ENCODE assay signal across 15 mouse cellular contexts in genomic region chr12:32877964-32878571, GRCm38 (mm10). TPM values are rescaled to one million over a fixed set of nuclear protein-coding genes. Genes with fewer than 3 reads are reported as not detected.
DNase-seq lines count a peak whose midpoint lies in the region; ATAC-seq lines count a peak whose summit lies in the region.
"Had no signal": no experiment of that assay in that cellular context is flagged by ENCODE, and none has a peak within 500 bp of the region (broad histone marks: within the 10 kb centered on the region; RNA-seq: fewer than 3 reads in every experiment).

No protein-coding gene starts in this region.

- 77% methylated on average over 11 of the region's 11 CpGs for WGBS in heart, embryonic 11.5 days (ENCODE audit: insufficient replicate concordance)
- WGBS in kidney, embryonic 16.5 days, result 87% methylated on average over 11 of the region's 11 CpGs

- H3K4me3 ChIP-seq in heart, embryonic 11.5 days (ENCODE audit: low read depth, low read length), result no peak overlapping the region
- H3K4me3 ChIP-seq in kidney, embryonic 16.5 days (ENCODE audit: low read length), result no peak overlapping the region
- H3K4me3 ChIP-seq: heart, embryonic 15.5 days; left cerebral cortex, adult 2 months; neural tube, embryonic 12.5 days had no signal

- H3K27ac ChIP-seq in heart, embryonic 11.5 days (ENCODE audit: low read depth, low read length), result no peak overlapping the region
- H3K27ac ChIP-seq in kidney, embryonic 16.5 days (ENCODE audit: low read length), result no peak overlapping the region
- H3K27ac ChIP-seq: heart, embryonic 15.5 days; left cerebral cortex, adult 2 months; liver, embryonic 14.5 days; neural tube, embryonic 12.5 days had no signal

- no peak overlapping the region for H3K4me2 ChIP-seq in heart, embryonic 11.5 days
- H3K4me2 ChIP-seq in kidney, embryonic 16.5 days (replicated peaks; ENCODE audit: low read depth, low read length), result no peak overlapping the region
- H3K4me2 ChIP-seq: heart, embryonic 15.5 days; neural tube, embryonic 12.5 days had no signal

- H3K4me1 ChIP-seq in heart, embryonic 11.5 days (ENCODE audit: control insufficient read depth, insufficient read depth, low read length), result no peaks in the 10 kb centered on the region
- no peaks in the 10 kb centered on the region for H3K4me1 ChIP-seq in kidney, embryonic 16.5 days (ENCODE audit: insufficient read depth, low read length)
- H3K4me1 ChIP-seq: neural tube, embryonic 12.5 days had no signal

- no peaks in the 10 kb centered on the region for H3K9me3 ChIP-seq in heart, embryonic 11.5 days (replicated peaks; ENCODE audit: control insufficient read depth, low read length)
- H3K9me3 ChIP-seq in kidney, embryonic 16.5 days (ENCODE audit: low read length), result no peaks in the 10 kb centered on the region
- H3K9me3 ChIP-seq: heart, embryonic 15.5 days; neural tube, embryonic 12.5 days had no signal

- ATAC-seq in cerebellum, adult (ENCODE audit: insufficient number of reproducible peaks, low FRiP score, low TSS enrichment), result peak; percentile 56; the same call in 1 of the 2 replicates
- ATAC-seq in heart, embryonic 11.5 days (replicated peaks; ENCODE audit: insufficient number of reproducible peaks, low FRiP score, low TSS enrichment), result no peak
- ATAC-seq in kidney, embryonic 16.5 days (ENCODE audit: low FRiP score, low TSS enrichment), result no peak

- intact Hi-C loops in heart, postnatal 10 days (cut with DNase I), result no loop called here

- H3K9ac ChIP-seq in heart, embryonic 11.5 days (ENCODE audit: low read depth, low read length), result no peak overlapping the region
- H3K9ac ChIP-seq in kidney, embryonic 16.5 days (replicated peaks; ENCODE audit: low read length), result no peak overlapping the region
- H3K9ac ChIP-seq: heart, embryonic 15.5 days; liver, embryonic 14.5 days; neural tube, embryonic 12.5 days had no signal

- DNase-seq in cerebellum, adult 11-12 months, result no peak
- DNase-seq in heart, postnatal 10 days, result peak; percentile 16 to 17
- DNase-seq in right cerebral cortex, postnatal 4 days, result peak; percentile 30
- DNase-seq in right cerebral cortex, postnatal 14 days, result no peak
- no peak for DNase-seq in ovary, postnatal 36 days (ENCODE audit: low spot score)
- DNase-seq: kidney, adult 18-20 months; spleen, adult 18-20 months; thymus, postnatal 4 days had no signal

- H3K27me3 ChIP-seq in heart, embryonic 11.5 days (ENCODE audit: control insufficient read depth, insufficient read depth, low read length), result no peaks in the 10 kb centered on the region
- H3K27me3 ChIP-seq in kidney, embryonic 16.5 days (ENCODE audit: insufficient read depth, low read length), result no peaks in the 10 kb centered on the region
- H3K27me3 ChIP-seq: heart, embryonic 15.5 days; neural tube, embryonic 12.5 days had no signal

- H3K36me3 ChIP-seq in heart, embryonic 11.5 days (ENCODE audit: control insufficient read depth, insufficient read depth, low read length), result no peaks in the 10 kb centered on the region
- H3K36me3 ChIP-seq in kidney, embryonic 16.5 days (ENCODE audit: insufficient read depth, low read length), result no peaks in the 10 kb centered on the region
- H3K36me3 ChIP-seq: heart, embryonic 15.5 days; neural tube, embryonic 12.5 days had no signal

RNA-seq across cellular contexts. Expression of gene Nampt, which starts 58.7 kb away (rescaled TPM):
- 10 to 100 TPM; 28.6 to 52.8 TPM for total RNA-seq in heart, postnatal 10 days (2021)
- polyA plus RNA-seq in heart, embryonic 11.5 days (2014; fragmentation: Nextera tagmentation; extraction: Ambion mirVana), result 21.0 and 21.7 TPM in 2 replicates
- polyA plus RNA-seq in kidney, embryonic 16.5 days (2015; fragmentation: Nextera tagmentation; extraction: Ambion mirVana), result 27.4 and 28.6 TPM in 2 replicates

Comparison
In these comparisons a context has a peak if more than half of its experiments do, and no peak if none do; other contexts are left out.
1. DNase-seq: peak in heart, postnatal 10 days (2 of 2) and right cerebral cortex, postnatal 4 days (single experiment); none in cerebellum, adult 11-12 months (single experiment), right cerebral cortex, postnatal 14 days (single experiment) and ovary, postnatal 36 days (single experiment).